Mouse (Mus musculus) gastrocnemius, adult 8-10 months (tissue): Measurements from ENCODE around the gene Gm12886. TPM values are rescaled to one million over a fixed set of nuclear protein-coding genes. Genes with fewer than 3 reads are reported as not detected.

Experiments
- DNase-seq, 2 experiments: peaks; one replicate each; pipeline ENCODE4 v3.0.0; 2022; ENCODE audit warnings: low spot score in 2 of 2
- total RNA-seq, 4 experiments: library from RNA; stranded (reverse); gene quantifications; 2 replicates each; pipeline ENCODE4 v1.2.4; 2022

Gm12886 gene
- not detected for total RNA-seq

DNA sequence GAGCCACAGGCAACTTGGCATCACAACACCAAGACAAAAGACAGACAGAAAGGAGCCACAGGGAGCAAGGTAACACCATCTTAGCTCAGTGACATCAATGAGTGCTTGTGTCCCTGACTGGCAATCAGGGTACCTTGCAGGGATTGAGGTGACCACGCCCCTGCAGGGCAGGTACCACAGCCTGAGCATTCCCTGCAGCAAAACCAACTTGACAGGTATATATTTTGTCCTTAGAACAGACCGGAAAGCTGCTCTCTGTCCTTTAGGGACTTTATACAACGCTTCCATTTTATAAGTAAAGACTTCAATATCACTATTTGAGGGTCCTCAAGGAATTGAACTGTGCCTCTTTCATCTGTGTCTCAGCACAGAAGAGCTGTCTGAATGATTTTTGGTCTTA is at the start of gene Gm12886:
Gene Gm12886 (minus strand): TSS at position 101 of the 400 bp plus-strand sequence.
- no peak for DNase-seq

Other genes with a start within 250 kb of the Gm12886 start
- gene Rlf, start 208.0 kb downstream of the Gm12886 start, total RNA-seq: 1 to 10 TPM; 7.6 to 9.3 (median 8.5) TPM
- under 1 TPM in 1 of 4 experiments, not detected in 3; 0.29 TPM for gene Gm12888, start 98.2 kb downstream of the Gm12886 start, total RNA-seq
- gene Gm12887, start 199.0 kb upstream of the Gm12886 start, total RNA-seq: not detected